Mouse (Mus musculus) gastrocnemius, postnatal 4 days (tissue): Measurements from ENCODE around the gene Fgfr2. TPM values are rescaled to one million over a fixed set of nuclear protein-coding genes. Genes with fewer than 3 reads are reported as not detected.

ENCODE experiments used
- DNase-seq, 2 experiments: peaks; one replicate each; pipeline ENCODE4 v3.0.0; 2021 to 2022; ENCODE audit warnings: low spot score in 2 of 2, mixed read lengths in 2 of 2
- total RNA-seq, 2 experiments: library from RNA; stranded (reverse); gene quantifications; 2 replicates each; pipeline ENCODE4 v1.2.3; 2021

Gene Fgfr2
- total RNA-seq, 2 experiments from 2014 or later = 6.5 to 8.0 TPM

DNA sequence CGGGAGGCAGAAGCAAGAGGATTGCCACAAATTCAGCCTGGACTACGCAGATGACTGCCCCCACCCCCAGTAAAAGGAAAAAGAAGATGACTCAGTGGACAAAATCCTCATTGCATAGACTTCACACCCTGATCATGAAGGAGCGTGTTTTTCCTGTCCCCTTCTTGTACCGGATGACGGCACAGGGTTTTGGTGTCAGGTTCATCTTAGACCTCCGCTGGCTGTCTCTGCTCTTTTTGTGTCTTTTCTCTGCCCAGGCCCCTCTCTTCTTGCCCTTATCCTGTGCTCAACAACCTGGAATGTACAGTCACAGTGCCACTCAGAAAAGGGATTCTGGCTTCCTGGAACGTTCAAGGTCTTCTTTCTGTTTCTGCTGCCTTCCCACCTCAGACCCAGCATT, 2172.7 kb downstream of the Fgfr2 start:
- DNase-seq = no peak

DNA sequence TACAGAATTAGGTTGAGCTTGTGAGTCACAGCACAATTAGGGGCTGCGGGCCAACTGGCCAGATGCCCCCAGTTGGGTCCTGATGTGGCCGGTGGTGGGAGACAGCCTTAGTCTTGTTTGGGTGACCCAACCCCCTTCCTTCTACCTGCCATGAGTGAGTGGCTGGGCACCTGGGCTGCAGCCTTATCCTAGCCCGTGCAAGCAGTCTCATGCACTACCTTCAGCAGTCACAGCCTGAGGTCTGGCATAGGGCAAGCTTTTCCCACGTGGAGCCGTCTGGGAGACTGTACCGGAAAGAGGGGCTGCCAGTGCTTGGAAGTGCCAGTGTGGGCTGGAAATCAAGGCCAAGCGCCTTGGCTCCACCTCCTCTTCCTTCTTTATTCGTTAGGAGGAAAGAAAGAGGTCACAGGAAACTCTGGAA, 2173.8 kb downstream of the Fgfr2 start:
- DNase-seq = peak in 1 of 2 experiments; percentile 28

DNA sequence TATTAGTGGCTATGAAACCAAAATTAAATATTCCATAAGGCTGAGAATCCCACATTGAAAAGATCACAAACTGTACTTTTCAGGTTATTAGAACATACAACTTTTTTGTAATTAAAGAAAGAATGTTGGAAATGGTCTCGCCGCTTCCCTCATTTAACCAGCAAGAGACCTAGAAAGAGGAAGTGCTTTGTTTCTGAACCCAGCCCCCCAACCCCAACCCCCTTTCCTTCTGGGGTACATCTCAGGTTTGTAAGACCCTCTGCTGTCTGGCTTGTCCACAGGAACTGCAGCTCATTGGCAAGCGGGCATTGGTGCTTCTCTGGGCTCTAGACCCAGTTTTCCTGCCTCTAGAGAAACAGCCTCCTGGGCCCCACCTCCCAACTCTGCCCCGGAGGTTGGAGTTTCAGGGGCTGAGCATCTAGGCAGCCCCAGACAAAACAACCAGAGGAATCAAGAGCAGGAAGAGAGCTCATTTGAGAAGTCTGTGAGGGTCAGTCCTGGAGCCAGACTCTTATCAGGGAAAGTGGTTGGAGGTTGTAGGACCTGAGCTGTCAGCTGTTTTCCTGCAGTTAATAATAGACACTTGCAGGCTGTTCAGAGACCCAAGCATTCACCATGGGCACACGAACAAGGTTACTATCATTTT, 2174.5 kb downstream of the Fgfr2 start:
- peak in 1 of 2 experiments; percentile 7 for DNase-seq

DNA sequence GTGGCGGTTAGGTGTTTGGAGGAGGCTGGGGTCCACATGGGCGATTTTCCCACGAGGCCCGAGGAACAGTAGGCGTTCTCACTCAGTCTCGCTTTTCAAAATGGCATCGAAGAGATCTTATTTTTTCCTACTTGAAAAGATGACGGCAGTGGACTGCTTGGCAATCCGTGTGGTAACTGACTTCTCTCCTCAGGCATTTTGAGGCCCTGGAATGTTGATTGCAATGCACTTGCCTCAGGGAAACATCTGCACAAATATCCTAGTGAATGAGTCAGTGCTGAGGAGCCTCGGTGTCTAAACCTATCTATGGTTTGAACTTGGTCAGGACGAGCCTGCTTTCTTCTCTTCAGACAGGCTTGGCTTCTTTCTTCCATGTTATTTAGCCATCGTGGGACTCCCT, 2176.8 kb downstream of the Fgfr2 start:
- DNase-seq = no peak

DNA sequence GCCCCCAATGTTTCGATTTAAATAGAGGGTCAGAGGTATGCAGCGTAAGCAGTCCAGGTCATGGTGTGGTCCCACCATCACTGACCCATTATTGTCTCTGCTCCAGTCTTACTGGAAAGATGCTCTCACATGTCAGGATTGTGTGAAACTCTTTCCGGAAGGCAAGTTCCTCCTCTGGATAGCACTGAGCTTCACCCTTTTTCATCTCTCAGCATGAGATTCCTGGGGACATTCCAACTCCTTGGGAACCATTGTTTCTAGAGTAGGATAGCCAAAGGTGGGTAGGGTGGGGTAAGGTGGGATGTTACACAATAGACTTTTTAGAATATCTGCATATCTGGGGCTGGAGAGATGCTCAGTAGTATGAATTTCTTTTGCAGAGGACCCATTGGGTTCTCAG, 2177.4 kb downstream of the Fgfr2 start:
- DNase-seq = no peak

DNA sequence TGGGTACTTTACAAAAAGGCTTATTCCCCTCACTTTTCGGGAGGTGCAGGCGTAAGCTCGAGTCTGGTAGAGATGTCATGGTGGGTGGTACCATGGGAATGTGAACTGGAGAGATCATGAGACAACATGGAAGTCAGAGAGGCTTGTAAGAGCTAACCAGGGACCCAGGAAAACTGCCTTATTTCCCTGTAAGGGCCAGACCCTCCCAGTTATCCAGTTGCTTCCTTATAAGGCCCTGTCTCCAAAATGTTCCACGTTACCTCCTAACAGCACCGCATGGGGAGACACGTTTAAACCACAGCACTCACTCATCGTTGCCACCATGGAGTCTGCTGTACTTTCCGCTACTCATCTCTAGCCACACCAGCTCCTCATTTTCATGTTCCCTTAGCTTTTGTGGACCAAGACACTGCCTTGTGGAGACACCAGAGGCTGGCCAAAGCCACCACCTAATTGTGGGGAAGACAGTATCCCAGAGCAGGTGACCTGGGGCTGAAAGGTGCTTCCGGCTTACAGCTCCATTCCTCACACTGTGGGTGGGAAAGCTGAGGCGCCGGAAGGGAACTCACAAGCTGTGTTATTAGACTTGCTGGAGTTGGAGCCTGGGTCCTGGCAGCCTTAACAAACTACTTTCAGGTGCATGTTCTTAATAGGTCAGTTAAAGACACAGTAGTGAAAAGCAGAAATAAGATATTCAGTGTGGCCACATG, 2178.2 kb downstream of the Fgfr2 start:
- no peak for DNase-seq

DNA sequence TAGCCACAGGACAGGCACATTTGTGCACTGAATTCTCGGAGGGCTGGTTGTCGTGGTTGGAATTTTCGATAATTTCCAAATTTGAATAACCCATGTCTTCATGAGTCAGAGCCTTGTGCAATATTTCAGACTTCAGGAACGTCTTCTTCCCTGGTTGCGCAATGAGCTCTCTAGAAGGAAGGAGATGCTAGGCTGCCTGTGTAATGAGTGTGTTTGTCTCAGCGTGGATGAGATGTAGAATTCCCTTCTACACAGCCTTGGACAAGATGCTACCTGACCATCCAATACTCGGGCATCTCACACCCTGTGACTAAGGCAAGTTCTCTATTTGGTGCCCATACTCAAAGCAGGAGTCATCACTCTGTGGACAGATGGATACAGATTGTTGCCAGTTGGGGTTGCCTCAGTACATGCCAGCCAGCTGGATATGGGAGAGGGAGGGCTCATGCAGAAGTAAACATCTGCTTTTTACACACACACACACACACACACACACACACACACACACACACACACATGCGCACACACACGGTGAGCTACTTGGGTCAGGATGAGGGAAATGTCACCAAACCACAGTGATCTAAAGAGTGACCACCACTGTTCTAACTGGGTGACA, 2179.8 kb downstream of the Fgfr2 start:
- no peak for DNase-seq

DNA sequence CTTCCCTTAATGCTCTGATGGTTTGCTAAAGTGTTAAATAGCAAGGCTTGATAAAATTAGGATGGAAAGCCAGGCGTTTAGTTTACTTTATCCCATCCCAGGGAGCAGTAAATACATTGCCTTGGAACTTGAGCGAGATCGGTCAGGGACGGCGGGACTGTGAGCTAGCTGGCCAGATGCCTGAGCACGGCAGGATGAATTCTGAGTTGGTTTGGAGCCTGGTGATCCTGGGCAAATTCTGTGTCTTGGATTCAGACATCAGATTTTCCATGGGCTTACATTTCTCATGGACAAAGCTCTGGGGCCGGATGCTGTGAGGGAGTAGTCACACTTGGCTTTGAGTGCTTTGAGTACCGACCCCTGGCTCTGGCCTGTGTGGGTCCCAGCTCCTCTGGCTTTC, 2182.4 kb downstream of the Fgfr2 start:
- DNase-seq = peak in 1 of 2 experiments; percentile 51

DNA sequence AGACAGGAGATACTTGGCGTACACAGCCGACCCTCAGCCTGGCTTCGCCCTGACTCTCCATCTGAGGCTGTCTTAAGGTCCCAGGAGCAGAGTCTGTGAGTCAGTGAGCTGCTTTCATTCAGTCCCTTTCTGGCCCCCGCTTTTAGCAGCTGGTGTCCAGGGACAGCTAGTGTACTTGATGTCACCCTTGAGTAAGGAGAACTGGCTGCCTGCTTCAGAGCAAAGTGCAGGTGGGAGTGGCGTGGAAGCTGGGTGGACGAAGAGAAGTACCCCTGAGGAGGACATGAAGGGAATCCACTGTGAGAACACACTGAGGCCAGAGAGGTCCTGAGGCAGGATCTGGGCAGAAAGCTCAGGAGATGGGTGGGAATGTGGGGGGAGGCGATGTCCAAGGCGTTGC, 2184.3 kb downstream of the Fgfr2 start:
- DNase-seq = no peak

DNA sequence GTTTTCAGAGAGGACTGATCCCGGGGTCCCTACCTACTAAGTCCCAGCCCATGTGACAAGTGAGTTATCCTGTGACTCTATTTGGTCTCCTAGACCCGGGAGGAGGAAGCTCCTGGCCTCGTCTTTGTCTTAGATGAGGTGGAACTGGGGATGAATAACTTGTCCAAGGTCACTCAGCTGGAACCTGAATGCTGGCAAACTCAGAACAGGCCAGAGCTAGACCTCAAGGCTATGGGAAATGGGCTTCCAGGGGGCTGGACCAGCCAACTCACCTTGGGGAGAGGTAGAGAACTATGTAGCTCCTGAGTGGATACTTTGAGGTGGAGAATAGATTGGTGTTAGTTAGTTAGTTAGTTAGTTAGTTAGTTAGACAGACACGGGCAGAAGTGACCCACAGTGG, 2185.1 kb downstream of the Fgfr2 start:
- DNase-seq = no peak

DNA sequence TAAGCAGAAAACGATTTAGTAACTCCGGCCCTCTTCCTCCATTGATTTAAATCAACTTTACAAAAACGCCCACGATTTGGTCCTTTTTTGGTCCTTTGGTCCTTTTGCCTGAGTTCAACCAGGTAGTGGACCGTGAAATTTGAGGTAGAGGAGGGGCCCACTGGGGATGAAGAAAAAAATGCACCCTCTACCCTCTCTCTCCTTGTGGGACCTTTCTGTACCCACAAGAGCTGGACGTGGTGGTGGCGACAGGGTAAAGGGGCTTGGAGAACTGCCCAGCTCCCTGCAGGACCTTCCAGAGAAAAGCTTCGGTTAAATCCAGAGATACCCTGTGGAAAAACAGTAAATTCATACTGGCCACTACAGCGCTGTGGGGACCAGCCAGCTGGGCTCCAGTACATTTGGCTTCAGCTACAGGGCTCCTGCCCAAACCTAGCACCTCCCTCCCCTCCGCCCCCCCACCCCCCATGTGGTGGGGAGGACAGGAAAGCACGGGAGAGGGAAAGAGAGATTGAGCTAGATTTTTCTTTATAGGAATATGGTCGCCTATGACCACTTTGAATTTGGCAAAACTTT, 2185.8 kb downstream of the Fgfr2 start:
- DNase-seq = peak; percentile 22 to 35

DNA sequence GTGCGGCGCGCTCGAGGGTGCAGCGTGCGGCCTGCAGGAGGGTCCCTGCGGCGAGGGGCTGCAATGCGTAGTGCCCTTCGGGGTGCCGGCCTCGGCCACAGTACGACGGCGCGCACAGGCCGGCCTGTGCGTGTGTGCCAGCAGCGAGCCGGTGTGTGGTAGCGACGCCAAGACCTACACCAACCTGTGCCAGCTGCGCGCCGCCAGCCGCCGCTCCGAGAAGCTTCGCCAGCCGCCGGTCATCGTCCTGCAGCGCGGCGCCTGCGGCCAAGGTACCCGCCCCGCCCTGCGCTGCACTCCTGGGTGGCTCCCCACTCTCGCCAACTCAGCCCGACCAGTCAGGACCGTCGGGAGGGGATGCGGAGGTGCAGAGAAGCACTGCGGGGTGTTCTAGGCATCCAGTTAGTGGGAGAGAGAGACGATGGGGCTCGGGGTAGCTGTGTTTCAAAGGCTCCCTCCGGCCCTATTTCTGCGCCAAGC, 2186.6 kb downstream of the Fgfr2 start:
- DNase-seq = peak; percentile 34 to 55

DNA sequence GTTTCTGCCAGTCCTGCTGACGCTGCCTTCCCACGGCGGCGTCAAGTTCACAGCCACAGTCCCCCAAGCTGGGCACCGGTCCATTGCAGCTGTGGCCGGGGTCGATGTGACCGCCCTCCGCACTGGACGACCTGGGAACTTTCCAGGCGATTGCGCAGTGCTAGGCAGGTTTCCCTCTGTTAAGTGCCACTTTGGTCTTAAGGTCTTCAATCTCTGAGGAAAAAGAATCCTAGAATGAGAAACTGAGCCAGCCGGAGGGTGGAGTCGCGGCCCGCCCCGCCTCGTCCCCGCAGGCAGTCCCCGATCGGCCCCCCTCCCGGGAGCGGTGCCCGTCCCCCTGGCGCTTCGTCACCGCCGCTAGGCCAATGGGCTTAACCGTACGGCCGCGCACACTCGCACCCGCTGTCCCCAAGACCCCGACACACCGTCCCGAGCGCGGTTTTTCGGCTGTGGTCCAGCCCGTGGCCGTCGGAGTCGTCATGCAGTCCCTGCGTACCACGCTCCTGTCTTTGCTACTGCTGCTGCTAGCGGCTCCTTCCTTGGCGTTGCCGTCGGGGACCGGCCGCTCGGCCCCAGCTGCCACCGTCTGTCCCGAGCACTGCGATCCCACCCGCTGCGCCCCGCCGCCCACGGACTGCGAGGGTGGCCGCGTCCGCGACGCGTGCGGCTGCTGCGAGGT, 2187.2 kb downstream of the Fgfr2 start, which contains the start of gene Htra1:
TSS of gene Htra1 (plus strand) at position 319 of the 679 bp plus-strand sequence.
- DNase-seq = peak; percentile 79 to 81

DNA sequence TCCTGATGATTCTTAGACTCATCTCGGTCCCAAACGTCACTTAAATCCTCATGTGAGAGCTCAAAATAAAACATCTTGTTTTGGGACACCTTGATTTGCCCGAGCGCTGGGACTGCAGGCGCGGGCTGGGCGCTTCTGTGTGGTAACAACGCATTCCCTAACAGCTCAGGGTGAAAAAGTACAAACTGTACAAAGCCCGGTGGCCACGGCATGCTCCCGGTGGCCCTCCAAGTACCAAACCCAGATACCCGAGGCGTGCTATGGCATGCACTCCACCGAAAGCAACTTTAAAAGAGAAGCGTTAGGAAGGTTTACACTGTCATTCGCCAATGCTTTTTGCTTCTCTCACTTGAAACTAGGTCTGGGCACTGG, 2187.7 kb downstream of the Fgfr2 start:
- no peak for DNase-seq

DNA sequence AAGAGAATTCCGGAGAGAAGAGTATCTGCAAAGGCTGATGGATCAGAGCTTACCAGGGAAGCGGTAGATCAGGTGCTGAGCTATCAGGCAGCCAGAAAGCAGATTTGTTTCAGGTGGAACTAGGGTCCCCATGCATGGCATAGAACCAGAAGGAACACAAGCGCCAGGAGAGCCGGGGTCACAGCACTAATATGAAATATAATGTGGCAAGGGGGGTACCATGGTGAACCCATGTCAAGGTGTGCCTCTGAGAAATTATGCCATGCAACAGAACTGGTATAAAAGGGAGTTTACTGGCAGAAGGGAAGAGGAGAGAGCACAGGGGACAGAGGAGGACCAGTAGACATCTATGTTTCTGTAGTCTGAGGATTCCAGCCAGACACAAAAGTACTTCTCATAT, 2188.5 kb downstream of the Fgfr2 start:
- DNase-seq = no peak

DNA sequence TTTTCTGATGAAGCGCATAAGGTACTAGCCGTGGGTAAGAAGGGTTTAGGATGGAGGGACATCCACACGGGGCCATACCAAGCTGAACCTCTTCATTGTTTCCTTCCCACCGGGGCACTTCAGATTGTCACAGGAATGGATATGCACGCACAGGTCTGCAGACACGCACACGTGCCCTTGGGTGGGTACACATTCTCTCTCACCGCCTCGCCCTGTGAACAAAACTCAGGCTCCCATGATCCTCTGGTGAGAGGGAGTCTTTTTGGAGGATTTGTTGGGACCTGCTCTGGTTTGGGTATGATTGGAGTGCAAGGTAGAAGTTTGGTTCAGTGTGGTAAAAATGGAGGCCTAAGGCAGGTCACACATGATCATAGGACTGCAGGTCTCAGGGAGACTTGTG, 2190.2 kb downstream of the Fgfr2 start:
- no peak for DNase-seq

DNA sequence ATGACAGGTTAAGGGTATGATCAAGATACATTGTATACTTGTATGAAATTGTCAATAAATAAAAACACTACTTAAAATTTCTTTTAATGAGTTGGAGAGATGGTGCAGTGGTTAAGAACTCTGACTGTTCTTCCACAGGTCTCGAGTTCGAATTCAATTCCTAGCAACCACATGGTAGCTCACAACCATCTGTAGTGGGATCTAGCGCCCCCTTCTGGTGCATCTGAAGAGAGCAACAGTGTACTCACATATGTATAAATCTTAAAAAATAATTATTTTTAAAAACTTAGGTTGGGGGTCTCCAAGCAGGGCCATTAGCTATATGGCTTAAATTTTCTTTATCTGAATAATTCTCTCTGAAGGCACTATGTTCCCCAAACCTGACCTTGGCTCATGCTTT, 2192.7 kb downstream of the Fgfr2 start:
- DNase-seq = no peak

DNA sequence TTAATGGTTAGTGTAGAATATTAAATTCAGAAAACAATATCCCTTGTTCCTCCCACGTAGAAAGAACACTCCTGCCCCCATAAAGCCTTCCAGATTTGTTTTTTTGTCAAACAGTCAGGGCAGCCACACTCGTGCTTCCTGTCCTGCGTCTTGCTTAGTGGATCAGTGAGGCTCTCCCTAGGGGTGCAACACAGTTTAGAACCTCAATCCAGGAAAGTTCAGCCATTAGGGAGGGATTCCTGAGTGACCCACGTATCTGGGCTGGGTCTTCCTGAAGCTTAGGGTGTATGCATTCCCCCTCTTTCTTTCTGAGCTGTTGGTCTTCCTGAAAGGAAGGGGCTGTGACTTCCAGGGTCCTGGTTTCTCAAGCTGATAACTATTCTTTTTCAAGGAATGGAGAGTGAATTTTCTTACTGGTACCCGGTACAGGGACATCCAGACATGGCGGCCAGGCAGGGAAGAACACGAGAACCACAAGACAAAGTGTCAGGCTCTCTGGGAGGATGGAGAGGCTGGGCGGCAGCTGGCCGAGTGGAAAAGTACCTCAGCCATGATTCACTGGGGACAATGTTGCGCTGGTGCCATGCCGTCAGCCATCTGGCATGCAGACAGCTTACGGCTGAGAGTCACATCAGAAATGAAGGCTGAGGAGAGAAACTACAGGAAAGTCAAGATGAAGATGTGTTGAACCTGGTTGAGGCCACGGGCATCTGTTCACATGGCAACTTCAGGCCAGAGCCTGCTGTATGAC, 2200.0 kb downstream of the Fgfr2 start:
- DNase-seq = no peak

DNA sequence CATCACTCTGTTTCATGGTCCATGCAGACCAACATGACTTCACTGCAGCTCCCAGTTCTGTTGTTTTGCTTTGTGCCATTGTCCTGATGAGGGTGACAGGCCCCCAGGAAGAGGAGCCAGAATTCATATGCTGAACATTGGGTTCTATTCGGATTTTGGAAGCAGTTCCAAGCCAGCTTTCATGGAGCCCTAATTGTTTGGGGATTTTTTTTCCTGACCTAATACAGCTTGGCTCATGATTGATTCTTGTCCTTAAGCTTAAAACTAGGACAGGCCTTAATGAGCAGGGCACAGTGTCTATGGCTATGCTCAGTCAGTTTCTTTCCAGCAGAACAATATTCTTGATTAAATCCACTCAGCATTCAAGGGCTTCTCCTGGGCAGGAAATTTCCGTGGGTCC, 2204.9 kb downstream of the Fgfr2 start:
- DNase-seq = no peak

DNA sequence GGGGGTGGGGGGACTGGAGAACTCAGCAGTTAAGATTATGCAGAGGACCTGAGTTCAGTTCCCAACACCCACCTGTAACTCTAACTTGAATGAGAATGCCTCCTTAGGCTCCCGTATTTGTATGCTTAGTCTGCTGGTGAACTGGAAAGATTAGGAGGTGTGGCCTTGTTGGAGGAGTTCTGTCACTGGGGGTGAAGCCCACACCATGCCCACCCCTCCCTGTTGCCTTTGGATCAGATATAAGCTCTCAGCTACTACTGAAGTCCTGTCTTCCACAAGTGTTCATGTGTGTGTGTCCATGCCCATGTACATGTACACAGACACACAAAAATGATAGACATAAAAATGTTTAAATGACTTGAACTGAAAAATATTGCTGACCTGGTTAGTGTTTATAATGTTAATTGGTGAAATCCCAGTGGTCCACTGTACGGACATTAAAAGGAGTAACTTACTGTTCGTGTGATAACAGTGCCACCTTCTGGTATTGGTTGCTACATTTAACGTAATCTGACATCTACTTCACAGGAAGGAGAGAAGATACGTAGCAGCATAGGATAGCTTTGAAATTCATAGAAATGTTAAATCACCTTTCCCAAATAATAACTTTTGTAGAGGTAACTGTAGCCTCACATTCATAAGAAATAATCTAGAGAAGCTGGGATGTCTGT, 2208.3 kb downstream of the Fgfr2 start:
- DNase-seq = no peak
